Mouse (Mus musculus) forebrain, embryonic 14.5 days (tissue): Measurements from ENCODE around the gene Efcab14. TPM values are rescaled to one million over a fixed set of nuclear protein-coding genes. Genes with fewer than 3 reads are reported as not detected.

Source experiments
- ATAC-seq: fragments of 200-750 bp; cut with Nextera tagmentation; 2 replicates; pipeline ENCODE4 v1.8.0; 2017; ENCODE audit warnings: mild to moderate bottlenecking, moderate library complexity
- DNase-seq: peaks from one replicate; pipeline ENCODE4 v3.0.0-alpha.2; 2015; ENCODE audit warnings: low spot score
- H3K27ac ChIP-seq: fragments of 300-500 bp; sonication (generic); 2 replicates; pipeline ENCODE4 v1.5.1; 2014; ENCODE audit warnings: low read depth, mild to moderate bottlenecking, control low read depth, low read length, moderate library complexity
- H3K27me3 ChIP-seq: fragments of 300-500 bp; sonication (generic); replicated peaks from 2 replicates; pipeline ENCODE4 v1.6.1; 2014; ENCODE audit warnings: low read length, control low read depth, mixed read lengths; ENCODE audit not compliant: control insufficient read depth, insufficient read depth
- H3K36me3 ChIP-seq: fragments of 300-500 bp; sonication (generic); 2 replicates; pipeline ENCODE4 v1.6.1; 2014; ENCODE audit warnings: low read length, control low read depth; ENCODE audit not compliant: control insufficient read depth, insufficient read depth
- H3K4me1 ChIP-seq: fragments of 300-500 bp; sonication (generic); 2 replicates; pipeline ENCODE4 v1.6.1; 2014; ENCODE audit warnings: antibody characterized with exemption, low read length, control low read depth; ENCODE audit not compliant: control insufficient read depth, insufficient read depth
- H3K4me2 ChIP-seq: fragments of 300-500 bp; sonication (generic); 2 replicates; pipeline ENCODE4 v1.6.1; 2014; ENCODE audit warnings: mild to moderate bottlenecking, control low read depth, low read length
- H3K4me3 ChIP-seq: fragments of 300-500 bp; sonication (generic); 2 replicates; pipeline ENCODE4 v1.5.1; 2014; ENCODE audit warnings: low read depth, low read length, control low read depth
- H3K9ac ChIP-seq: fragments of 300-500 bp; sonication (generic); 2 replicates; pipeline ENCODE4 v1.6.1; 2014; ENCODE audit warnings: mild to moderate bottlenecking, low read length, control low read depth, moderate library complexity
- H3K9me3 ChIP-seq: fragments of 300-500 bp; sonication (generic); replicated peaks from 2 replicates; pipeline ENCODE4 v1.6.1; 2016; ENCODE audit warnings: low read length, control low read depth, mixed read lengths; ENCODE audit not compliant: control insufficient read depth
- WGBS: fragments of 180-500 bp; shearing (Covaris S2); extraction: QIAGEN DNeasy Blood & Tissue Kit; methylation state at CpG from one replicate; pipeline ENCODE4 v1.1.7; 2014; 5-methylcytosine and 5-hydroxymethylcytosine counted together
- polyA plus RNA-seq: library from polyadenylated mRNA; unstranded; fragments of >200 nt; fragmentation: Nextera tagmentation; extraction: Ambion mirVana; gene quantifications from 2 replicates; pipeline ENCODE4 v1.2.1, GENCODE M21; 2014

The Efcab14 gene
- polyA plus RNA-seq, 1 experiment from 2014 or later, result 17.7 TPM

DNA sequence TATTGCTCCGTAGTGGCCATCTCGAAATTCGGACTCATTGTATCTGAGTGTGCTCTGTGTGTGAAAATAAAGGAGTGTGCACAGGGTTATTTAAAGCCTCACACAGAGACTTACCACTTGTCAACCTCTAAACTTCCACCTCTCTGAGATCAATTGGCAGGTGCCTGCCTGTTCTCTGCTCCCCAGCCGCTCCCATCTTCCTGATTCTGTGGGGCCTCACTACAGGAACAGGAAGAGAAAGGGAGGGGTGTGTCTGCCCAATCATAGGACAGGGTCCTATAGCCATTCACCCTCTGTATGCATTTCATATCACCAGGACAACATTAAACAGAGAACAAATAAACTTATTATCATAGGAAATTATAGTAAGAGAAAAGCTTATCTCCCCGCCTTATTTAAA lies 3.8 kb upstream of the Efcab14 start:
- 76% methylated on average over 5 of the region's 5 CpGs for WGBS
- Histone ChIP-seq H3K27me3 (no peaks in the 10 kb centered on the region), H3K4me1 (peaks cover 5% of the 10 kb centered on the region), H3K27ac (no peak overlapping the region), H3K36me3 (no peaks in the 10 kb centered on the region), H3K4me3 (no peak overlapping the region), H3K4me2 (no peak overlapping the region), H3K9ac (no peak overlapping the region), H3K9me3 (no peaks in the 10 kb centered on the region)
- DNase-seq (no peak), ATAC-seq (no peak)

DNA sequence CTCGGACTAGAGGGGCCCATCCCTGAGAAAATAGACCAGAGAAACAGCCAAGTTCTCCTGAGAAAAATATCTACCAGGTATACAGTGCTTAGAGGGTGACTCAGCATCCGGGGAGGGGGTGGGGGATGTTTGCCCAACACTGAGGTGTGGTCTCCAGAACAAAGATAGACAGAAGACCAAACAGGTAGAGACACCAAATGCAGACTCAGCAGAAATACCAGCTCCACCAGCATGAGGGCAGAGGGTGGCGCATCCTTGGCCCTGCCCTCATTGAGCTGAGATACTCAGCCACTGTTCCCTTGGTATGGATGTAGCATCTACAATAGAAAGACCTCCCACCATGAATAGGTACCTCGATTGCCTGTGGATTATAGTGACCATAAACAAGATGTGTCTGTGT lies 2.7 kb upstream of the Efcab14 start:
- H3K27me3 ChIP-seq, result no peaks in the 10 kb centered on the region
- peaks cover 13% of the 10 kb centered on the region for H3K4me1 ChIP-seq
- no peak overlapping the region for H3K4me2 ChIP-seq
- 72% methylated on average over 4 of the region's 4 CpGs for WGBS
- H3K36me3 ChIP-seq, result no peaks in the 10 kb centered on the region
- H3K27ac ChIP-seq, result no peak overlapping the region
- no peak overlapping the region for H3K9ac ChIP-seq
- no peak for DNase-seq
- no peak overlapping the region for H3K4me3 ChIP-seq
- no peak for ATAC-seq
- H3K9me3 ChIP-seq, result no peaks in the 10 kb centered on the region

- WGBS, result 40% methylated on average over 13 of the region's 13 CpGs
- peak overlapping the region; percentile 73 for H3K4me3 ChIP-seq
- peaks cover 23% of the 10 kb centered on the region for H3K36me3 ChIP-seq
- peaks cover 13% of the 10 kb centered on the region for H3K4me1 ChIP-seq
- H3K27ac ChIP-seq, result no peak overlapping the region
- DNase-seq (no peak), ATAC-seq (no peak)
- H3K4me2 ChIP-seq, result peak overlapping the region; percentile 76
- H3K27me3 ChIP-seq, result no peaks in the 10 kb centered on the region
- no peaks in the 10 kb centered on the region for H3K9me3 ChIP-seq
- peak overlapping the region; percentile 88 for H3K9ac ChIP-seq
These were observed 989 bp downstream of the Efcab14 start for GRCm38 (mm10) chr4:115738481-115738985.

DNA sequence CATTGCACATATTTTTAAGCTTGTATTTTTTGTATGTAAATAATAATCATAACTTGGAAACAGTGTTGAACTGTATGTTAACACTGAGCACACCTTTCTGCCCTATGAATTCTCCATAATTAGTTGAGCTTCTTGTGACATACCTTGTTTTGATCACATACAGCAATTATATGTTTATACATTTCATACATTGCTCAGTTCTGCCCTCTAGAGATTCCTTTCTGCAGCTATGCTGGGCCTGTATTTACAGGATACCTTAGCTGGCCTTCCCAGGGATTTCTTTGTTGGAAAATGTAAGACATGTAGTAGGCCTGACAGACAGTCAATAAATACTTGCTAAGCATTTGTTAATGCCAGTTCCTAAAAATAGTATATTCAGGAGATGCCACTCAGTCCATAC lies 5.1 kb downstream of the Efcab14 start:
- no peaks in the 10 kb centered on the region for H3K27me3 ChIP-seq

DNA sequence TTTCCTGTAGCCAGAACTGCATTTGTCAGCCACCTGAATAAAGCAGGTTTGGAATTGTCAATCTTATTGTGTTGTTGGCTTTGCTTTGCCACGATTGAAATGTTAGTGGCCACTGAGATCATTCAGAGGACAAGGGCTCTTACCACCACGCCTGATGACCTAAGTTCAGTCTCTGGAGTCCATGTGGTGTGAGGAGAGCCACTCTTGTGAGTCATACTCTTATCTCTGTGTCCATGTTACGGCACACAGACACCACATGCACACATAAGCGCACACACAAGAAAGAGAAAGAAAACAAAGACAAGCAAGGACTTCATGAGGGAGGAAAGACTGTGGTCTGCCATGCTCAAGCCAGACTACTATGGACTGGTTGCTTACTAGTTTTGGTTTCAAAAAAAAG lies 5.6 kb downstream of the Efcab14 start:
- H3K9me3 ChIP-seq, result no peaks in the 10 kb centered on the region
- H3K27ac ChIP-seq, result no peak overlapping the region
- peaks cover 13% of the 10 kb centered on the region for H3K4me1 ChIP-seq
- no peak overlapping the region for H3K4me2 ChIP-seq
- no peak overlapping the region for H3K4me3 ChIP-seq
- H3K36me3 ChIP-seq, result peaks cover 45% of the 10 kb centered on the region
- 90% methylated on average over 4 of the region's 4 CpGs for WGBS
- DNase-seq, result no peak
- ATAC-seq, result no peak
- no peak overlapping the region for H3K9ac ChIP-seq
- no peaks in the 10 kb centered on the region for H3K27me3 ChIP-seq

More for the DNA sequence above, 5.1 kb downstream of the Efcab14 start:
- Histone ChIP-seq H3K36me3 (peaks cover 42% of the 10 kb centered on the region), H3K27ac (no peak overlapping the region), H3K9ac (no peak overlapping the region), H3K4me3 (no peak overlapping the region), H3K9me3 (no peaks in the 10 kb centered on the region), H3K4me2 (no peak overlapping the region), H3K4me1 (peaks cover 13% of the 10 kb centered on the region)
- DNase-seq (no peak), ATAC-seq (no peak)

GRCm38 (mm10) chr4:115748181-115748580 lies 10.6 kb downstream of the Efcab14 start:
- no peak overlapping the region for H3K9ac ChIP-seq
- no peak overlapping the region for H3K4me3 ChIP-seq
- no peak overlapping the region for H3K27ac ChIP-seq
- H3K27me3 ChIP-seq, result no peaks in the 10 kb centered on the region
- ATAC-seq (no peak), DNase-seq (no peak)
- 59% methylated on average over 1 of the region's 1 CpGs for WGBS
- H3K4me1 ChIP-seq, result no peaks in the 10 kb centered on the region
- H3K36me3 ChIP-seq, result peaks cover 50% of the 10 kb centered on the region
- no peak overlapping the region for H3K4me2 ChIP-seq
- no peaks in the 10 kb centered on the region for H3K9me3 ChIP-seq

DNA sequence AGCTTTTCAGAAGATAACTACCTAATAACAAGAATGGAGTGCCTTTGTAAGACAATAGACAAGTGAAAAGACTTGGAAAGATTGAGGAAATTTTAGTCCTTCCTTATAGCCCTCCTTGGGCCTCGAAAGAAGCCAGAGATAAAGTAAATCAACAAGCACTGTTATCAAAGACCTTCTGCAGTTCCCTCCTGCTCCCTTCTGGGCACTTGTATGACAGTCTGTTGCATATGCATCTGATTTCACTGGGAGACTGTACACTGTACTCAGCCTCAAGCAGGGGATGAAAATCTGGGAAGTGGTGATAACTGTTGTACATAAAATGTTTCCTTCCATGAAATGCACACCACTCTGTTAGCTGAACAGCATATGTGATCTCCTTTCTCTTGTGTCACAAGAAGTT lies 11.8 kb downstream of the Efcab14 start:
- ATAC-seq (no peak), DNase-seq (no peak)
- Histone ChIP-seq H3K9me3 (no peaks in the 10 kb centered on the region), H3K4me2 (no peak overlapping the region), H3K27me3 (no peaks in the 10 kb centered on the region), H3K27ac (no peak overlapping the region), H3K4me1 (no peaks in the 10 kb centered on the region), H3K4me3 (no peak overlapping the region), H3K36me3 (peaks cover 44% of the 10 kb centered on the region), H3K9ac (no peak overlapping the region)
- 97% methylated on average over 1 of the region's 1 CpGs for WGBS

DNA sequence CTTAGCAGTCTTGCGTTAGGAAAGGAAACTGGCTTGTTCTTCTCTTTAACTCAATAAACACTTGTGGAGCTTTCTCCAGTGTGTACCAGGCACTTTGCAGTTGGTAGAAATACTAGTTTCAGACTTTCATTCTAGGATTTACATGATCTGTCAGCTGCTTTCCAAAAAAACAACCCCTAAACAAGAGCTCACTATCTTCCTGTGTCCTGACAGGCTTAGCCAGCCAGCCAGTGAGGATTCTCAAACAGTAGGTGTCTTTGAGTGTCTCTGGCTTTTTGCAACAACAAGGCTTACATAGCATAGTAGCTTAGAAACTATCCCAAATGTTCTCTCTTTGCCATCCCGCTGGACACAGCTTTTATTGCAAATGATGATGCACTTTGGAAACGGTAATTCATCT lies 16.6 kb downstream of the Efcab14 start:
- DNase-seq, result no peak
- peaks cover 44% of the 10 kb centered on the region for H3K36me3 ChIP-seq

GRCm38 (mm10) chr4:115754851-115755250 lies 17.3 kb downstream of the Efcab14 start:
- no peaks in the 10 kb centered on the region for H3K4me1 ChIP-seq
- H3K4me2 ChIP-seq, result no peak overlapping the region
- no peaks in the 10 kb centered on the region for H3K27me3 ChIP-seq
- H3K9ac ChIP-seq, result no peak overlapping the region
- WGBS, result 96% methylated on average over 1 of the region's 1 CpGs
- ATAC-seq, result no peak
- DNase-seq, result no peak
- H3K9me3 ChIP-seq, result no peaks in the 10 kb centered on the region
- H3K36me3 ChIP-seq, result peaks cover 41% of the 10 kb centered on the region
- H3K4me3 ChIP-seq, result no peak overlapping the region
- no peak overlapping the region for H3K27ac ChIP-seq

More for the DNA sequence above, 16.6 kb downstream of the Efcab14 start:
- Histone ChIP-seq H3K9ac (no peak overlapping the region), H3K9me3 (no peaks in the 10 kb centered on the region), H3K4me2 (no peak overlapping the region), H3K27ac (no peak overlapping the region), H3K4me1 (no peaks in the 10 kb centered on the region), H3K4me3 (no peak overlapping the region), H3K27me3 (no peaks in the 10 kb centered on the region)
- 96% methylated on average over 3 of the region's 3 CpGs for WGBS
- ATAC-seq, result no peak
